Mouse (Mus musculus) thymus, adult 2 months (tissue): ENCODE data around the gene Cdk7.

Experiments used
- CTCF ChIP-seq: fragments of 200-500 bp; IDR thresholded peaks from 2 replicates; pipeline ENCODE4 v1.5.1; 2012; ENCODE audit warnings: mild to moderate bottlenecking, control low read depth, low read length, moderate library complexity, borderline replicate concordance; ENCODE audit not compliant: control insufficient read depth, poor library complexity, insufficient read depth; ENCODE audit errors: extremely low read depth
- POLR2A ChIP-seq: fragments of 200-500 bp; IDR thresholded peaks from 2 replicates; pipeline ENCODE4 v1.6.1; 2012; ENCODE audit warnings: mild to moderate bottlenecking, low read length, control low read depth, moderate library complexity; ENCODE audit not compliant: control insufficient read depth, poor library complexity, insufficient read depth; ENCODE audit errors: extremely low read depth

DNA sequence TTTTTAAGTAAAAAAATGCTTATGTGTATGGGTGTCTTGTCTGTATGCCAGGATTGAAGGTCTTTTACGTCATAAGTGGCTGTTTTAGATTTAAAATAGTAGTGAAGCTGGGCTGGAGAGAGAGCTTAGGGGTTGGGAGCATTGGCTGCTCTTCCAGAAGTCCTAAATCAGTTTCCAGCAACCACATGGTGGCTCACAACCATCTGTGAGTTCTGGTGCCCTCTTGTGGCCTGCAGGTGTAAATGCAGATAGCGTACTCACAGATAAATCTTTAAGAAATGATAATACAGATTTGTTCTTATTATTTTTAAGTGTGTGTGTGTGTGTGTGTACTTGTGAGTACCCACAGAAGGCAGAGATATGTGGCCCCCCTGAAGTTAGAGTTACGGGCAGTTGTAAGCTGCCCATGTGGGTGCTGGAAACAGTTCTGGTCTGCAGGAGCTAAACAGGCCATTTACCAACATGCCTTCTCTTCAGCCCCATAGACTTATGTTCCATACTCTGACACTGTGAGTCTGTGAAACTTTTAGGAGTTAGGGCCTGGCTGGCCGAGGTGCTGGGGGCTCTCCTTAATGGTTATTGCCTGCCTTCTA lies 70.8 kb downstream of the Cdk7 start:
- TF ChIP-seq CTCF (no peak), POLR2A (no peak)
